Mouse (Mus musculus): ENCODE data around the gene Cep19.
"Not testable (repeated sequence)": the region's sequence is repeated elsewhere in the genome, so short reads cannot be mapped to it uniquely, and the experiment has no call there.

Cep19 gene

DNA sequence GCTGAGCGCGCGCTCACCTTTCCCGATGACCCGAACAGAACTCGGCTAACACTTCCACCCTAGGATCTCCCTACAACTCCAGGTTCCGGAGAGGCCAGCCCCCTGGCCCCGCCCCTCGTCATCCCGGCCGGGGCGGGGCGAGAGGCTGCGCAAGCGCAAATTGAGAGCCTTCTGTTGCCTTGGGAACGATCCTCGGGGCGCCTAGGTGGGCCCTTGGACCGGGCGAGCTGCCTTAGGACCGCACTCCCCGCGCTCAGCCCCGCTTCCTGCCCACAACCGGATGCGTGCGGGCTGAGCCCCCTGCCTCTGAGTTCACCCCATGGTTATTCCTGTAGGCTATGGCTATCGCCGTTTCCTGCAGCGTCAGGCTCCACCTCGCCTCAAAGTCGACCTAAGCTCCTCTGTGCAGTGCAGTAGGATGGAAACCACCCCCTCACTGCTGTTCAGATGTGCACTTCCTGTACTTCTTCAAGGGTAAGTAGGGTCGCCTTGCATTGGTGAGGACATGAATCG lies at the start of gene Cep19, which contains the start of gene Pigx:
Gene Cep19, plus strand, starts transcription at position 163 of the 513 bp plus-strand sequence.
Gene Pigx, minus strand, starts transcription at position 103 of the 513 bp plus-strand sequence.
- peak; percentile 97 for DNase-seq (ENCODE audit: inconsistent ontology term)

DNA sequence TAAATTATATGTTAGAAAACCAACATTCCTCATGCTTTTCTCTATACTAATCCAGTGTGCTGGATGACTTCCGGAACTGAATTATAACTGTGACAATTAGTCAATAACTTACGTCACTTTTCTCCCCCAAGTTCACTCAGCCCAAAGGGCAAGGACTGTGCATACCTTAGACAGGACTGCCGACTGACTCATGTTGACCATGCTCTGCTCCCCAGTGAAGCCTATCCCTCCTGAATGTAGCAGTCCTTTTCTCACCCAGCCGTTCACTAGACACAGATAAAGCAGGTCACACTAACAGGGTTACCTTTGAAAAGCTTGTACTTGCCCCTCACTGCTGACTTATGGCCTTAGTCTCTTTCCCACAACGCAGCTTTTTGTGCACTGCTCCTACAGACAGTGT lies 40.8 kb upstream of the Cep19 start:
- DNase-seq (ENCODE audit: inconsistent ontology term) = no peak

DNA sequence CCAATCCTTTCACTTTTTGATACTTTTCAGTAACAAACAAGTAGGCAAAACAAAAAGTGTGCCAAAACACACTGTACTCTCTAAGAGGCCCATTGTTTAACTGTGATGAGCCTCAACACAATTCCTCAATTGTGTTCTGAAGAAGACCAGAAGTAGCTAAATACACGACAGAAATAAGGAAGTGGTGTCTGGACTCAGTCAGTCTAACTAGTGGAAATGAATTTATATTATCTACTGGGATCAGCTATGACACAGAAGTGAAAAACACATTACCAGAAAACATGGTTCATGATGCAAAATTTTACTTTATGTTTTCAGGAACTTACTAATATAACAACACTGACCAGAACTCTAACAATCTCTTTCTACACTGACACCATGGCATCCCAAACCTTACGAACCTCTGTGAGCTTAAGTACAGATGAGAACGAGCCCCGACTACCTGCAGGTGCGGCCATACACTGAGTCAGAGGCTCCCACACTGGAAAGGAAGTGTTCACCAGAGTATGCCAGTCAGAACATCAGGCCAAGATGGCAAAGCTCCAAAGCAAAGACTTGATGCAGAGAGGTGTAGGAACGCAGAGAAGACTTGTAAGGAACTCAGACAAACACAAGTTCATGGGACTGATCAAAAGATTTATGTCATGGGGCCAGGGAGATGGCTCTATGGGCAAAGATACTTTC lies 39.6 kb upstream of the Cep19 start:
- DNase-seq (ENCODE audit: inconsistent ontology term) = peak; percentile 17

DNA sequence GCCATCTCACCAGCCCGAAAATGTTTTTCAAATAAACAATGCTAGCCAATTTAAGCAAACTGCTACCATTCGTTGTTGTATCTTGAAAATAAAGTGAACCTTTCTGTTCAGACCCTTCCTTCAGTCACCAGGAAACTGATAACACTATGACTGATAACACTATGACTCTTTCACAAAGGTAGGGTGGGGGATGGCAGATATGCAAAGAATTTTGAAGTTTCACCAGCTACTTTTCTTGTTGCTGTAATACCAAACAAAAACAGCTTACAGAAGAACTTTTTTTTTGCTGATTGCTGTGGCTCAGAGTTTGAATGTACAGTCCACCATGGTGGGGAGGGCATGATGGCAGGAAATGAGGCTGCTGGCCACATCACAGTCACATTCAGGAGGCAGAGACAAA lies 37.4 kb upstream of the Cep19 start:
- DNase-seq (ENCODE audit: inconsistent ontology term) = no peak

DNA sequence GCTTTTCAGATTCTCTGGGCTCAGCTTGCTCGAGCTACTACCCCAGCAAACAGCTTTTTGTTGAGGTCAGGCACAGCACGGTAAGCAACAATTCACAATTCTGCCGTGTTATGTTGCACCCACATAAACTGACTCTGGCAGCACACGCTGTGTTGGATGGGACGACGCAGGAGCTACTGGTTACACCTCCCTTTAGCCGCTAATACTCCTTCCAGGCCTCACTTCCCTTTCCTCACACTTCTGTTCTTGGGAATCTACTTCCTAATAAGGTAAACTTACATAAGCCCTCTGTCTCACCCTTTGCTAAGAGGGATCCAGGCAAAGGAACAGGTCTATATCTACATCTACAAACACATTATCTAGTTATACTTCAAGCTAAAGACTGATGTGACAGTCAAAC lies 35.7 kb upstream of the Cep19 start:
- no peak for DNase-seq (ENCODE audit: inconsistent ontology term)

DNA sequence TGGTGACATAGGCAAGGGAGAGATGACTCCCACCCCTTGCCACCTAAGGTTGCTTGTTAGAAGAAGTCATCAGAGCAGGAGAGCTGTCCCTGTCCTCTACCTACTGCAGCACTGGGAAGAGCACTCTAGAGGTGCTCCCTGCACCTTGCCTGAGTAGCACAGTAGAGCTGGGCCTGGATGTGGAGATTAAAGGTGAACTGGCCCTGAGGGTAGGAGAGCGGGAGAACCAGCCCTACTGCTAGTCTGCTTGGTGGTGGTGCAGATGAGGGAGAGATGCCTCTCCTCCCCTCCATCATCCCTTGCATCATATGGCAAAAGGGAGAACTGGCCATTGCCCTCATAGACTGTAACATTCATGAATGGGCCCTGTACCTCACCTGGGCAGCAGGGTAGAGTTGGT lies 32.7 kb upstream of the Cep19 start:
- no peak for DNase-seq (ENCODE audit: inconsistent ontology term)

DNA sequence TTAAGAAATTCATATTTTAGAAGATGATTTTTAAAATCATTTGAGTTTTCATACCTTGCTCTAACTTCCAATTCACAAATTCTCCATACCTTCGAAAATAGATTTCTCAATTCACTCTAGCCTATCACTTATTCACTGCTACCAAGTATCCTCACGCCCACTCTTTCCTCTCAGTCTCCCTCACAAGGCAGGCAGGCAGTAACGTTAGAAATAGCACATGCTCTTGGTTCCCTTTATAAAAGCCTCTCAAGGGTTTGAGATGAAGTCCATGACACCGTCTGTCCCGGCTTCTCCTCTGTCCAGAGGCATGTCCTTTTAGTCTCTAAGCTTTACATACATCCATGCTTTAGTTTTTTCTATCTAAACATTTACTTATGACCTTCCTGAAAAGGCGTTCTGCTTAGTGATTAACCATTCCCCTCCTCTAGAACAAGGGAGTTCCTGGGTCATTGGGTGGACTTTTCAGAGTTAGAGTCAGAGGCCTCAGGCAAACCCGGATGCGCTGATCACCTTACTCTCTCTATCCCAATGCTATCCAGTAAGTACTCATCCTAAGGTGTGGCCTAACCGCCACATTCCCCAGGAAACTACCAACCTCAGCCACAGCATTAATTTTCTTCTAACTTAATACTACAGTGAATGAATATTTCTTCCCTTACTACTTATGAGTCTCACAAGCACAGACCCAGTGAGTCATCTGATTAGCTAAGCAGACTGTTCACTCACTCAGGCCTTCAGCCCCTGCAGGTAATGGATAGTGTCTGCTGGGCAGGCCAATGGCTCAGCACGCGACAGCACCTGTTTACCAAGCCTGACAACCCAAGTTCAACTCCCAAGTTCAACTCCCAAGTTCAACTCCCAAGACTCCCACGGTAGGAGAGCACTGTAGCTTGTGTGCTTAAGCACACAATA lies 31.0 kb upstream of the Cep19 start:
- DNase-seq (ENCODE audit: inconsistent ontology term) = no peak

DNA sequence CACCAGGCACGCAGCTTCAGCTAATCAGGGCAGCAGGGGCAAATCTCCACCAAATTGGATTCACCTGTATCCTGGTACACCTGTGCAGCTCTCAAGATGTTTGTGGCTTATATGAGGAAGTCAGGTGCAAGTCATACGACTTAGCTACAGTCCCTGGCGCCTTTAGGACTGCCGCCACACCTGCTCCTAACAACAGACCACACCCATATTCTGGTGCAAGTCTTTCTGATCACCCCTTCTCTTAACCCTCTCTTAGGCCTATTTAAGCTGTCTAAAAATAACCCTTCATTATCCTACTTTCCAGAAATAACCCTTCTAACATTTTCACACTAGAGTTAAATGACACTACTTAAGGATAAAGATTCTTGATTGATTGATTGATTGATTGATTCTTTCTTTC lies 29.5 kb upstream of the Cep19 start:
- DNase-seq (ENCODE audit: inconsistent ontology term) = not testable (repeated sequence)

DNA sequence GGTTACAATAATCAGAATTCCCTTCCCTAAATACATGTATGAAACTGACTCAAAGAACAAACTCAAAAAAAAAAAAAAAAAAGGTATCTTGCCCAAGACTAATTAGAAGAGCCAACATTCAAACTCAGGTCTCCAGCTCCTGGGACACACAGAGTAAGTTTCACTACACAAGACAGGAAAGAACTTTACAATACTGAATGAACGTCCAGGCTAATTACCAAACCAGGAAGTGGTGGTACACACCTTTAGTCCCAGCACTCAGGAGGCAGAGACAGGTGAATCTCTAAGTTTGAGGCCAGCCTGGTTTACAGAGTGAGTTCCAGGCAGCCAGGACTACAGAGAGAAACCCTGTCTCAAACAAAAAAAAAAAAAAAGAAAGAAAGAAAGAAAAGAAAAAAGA lies 23.8 kb upstream of the Cep19 start:
- DNase-seq (ENCODE audit: inconsistent ontology term) = no peak

DNA sequence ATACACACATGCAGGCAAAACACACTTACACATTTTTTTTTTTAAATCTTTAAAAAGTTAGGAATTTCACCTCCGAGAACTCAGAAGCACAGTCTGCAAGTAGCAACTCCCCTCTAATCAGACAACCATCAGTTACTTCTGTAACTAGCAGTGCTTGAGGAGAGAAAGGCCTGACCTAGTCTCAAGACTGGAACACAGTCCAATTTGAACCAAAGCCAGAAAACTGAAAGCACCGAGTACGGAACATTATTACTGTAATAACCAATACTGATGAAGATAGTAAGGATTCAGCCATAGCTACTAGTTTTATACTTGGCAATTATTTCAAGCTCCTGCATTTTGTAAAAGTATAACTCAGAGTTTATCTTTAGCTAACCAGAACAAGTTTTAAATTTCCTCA lies 23.2 kb upstream of the Cep19 start:
- DNase-seq (ENCODE audit: inconsistent ontology term) = no peak

DNA sequence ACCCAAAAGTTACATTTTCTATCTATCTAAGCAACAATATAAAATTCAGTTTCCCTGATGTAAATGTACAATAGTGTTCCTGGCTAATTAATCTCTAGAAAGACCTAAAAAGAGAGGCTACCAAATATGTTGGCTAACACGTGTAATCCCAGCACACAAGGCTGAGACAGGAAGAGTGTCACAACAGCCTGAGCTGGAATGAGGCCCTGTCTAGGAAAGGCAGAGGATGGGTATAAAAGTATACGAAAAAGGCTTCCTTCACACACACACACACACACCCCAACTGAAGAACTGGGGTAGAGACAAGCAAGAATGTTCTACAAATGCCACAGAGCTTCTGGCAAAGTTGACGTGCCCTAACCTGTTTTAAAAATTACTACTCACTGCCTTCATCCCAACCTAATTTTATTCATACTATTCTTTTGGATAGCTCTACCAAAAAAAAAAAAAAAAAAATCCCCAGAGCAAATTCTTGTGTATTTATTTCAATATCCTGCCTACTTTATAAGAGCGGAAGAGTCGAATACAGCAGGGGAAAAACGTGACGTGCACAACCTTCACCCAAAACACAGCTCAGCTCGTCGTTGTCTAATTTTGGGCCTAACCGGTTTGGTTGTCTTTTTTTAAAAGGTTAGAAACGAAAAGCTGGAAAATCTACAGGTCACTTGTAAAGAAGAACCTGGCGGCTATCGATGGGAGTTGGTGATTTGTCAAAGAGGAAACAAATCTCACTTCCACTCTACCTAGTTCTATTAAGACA lies 21.8 kb upstream of the Cep19 start:
- DNase-seq (ENCODE audit: inconsistent ontology term) = peak; percentile 10

DNA sequence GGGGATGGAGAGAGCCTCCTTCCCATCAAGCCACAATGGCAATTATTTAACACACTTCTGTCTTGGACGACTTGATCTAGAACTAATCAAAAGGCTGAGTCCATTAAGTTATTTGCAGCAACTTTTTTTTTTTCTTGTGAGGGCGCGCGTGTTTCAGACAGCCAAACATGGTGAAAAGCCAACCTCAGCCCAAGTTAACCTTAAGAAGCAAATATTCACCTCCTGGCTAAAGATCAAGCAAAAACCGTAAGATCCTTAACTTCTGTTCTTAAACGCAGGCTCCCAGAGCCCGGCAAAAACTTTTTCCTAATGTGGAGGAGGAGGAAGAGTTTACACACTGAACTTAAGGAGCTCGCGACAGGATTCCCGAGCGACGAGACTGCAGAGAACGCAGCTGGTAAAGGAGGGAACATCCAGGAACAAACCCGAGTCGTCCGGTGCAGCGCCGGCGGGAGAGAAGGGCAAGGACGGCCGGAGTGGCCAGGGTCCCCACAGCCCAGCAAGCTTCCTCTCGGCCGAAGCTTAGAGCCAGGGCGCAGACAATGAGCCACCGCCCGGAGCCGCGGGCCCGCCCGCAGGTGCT lies 21.1 kb upstream of the Cep19 start:
- DNase-seq (ENCODE audit: inconsistent ontology term) = peak; percentile 66

DNA sequence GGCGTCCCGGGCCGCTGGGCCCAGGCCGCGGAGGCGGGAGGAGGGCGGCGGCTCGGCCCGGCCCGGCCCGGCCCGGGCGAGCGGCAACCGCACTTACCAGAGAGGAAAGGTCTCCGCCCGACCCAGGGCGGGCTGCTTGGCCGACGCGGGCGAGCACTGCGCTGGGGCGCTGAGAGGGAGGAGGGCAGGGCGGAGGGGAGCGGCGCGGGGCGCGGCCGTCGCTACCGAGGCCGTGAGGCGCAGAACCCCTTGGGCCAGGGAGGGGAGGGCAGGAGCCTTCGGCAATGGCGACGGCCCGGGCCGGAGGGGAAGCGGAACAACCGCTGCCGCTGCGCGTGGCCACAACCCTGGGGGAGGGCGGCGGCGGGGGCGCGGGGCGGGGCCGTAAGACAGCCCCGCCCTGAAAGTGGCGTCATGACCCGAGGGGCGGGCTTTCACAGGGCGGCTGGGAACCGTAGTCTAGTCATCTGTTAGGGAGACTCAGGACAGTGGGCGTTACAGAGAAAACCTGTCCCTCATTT lies 20.5 kb upstream of the Cep19 start, which contains the start of gene Pak2:
Gene Pak2, minus strand, starts transcription at position 352 of the 521 bp plus-strand sequence.
- peak; percentile 93 for DNase-seq (ENCODE audit: inconsistent ontology term)

DNA sequence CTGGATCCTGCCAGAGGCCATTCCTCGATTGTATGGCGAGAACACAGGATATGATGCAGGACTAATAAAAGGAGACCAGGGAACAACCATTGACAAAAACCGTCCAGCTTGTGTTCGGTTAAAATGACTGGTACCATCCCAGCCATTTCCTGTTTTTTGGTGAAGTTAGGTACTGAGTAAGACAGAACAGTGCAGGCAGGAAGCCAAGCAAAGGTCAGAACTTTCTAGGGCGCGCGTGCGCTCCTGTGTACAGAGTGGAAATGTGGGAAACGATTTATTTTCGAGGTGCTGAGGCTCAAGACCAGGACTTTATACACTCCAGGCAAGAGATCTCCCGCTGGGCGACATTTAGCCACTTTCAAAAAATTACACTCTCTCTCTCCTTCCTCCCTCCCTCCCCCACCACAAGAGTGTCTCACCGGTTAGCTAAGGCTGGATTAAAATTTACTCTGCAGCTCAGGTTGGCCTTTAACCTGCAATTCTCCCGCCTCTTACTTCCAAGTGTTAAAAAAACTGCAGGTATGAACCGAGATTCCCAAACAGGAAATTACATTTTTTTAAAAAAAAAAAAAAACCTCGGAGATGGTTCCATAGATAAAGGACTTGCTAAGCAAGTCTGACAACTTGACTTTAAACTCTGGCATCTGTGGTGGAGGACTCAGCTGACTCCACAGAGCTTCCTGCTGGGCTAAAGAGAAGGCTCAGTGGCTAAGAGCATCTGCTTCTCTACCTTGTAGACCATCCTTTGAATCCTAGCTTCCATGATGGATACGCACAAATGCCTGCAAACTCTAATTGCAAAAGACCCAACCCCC lies 11.8 kb upstream of the Cep19 start:
- DNase-seq (ENCODE audit: inconsistent ontology term) = no peak

DNA sequence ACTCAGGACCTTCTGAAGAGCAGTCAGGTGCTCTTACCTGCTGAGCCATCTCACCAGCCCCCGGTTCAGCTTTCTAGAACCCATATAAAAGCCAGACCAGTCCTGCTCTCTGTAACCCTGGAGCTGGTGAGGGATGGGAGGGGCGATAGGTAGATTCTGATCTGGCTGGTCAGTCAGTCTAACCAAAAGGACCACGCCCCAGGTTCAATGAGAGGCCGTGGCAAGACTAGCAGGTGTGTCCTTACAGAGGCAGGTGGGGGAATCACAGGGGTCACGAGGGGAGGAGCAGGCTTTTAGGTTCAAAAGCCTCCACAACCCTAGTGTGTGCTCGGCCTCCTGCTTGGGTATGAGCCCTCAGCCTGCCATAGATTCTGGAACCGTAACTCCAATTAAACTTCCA lies 8.1 kb upstream of the Cep19 start:
- no peak for DNase-seq (ENCODE audit: inconsistent ontology term)

DNA sequence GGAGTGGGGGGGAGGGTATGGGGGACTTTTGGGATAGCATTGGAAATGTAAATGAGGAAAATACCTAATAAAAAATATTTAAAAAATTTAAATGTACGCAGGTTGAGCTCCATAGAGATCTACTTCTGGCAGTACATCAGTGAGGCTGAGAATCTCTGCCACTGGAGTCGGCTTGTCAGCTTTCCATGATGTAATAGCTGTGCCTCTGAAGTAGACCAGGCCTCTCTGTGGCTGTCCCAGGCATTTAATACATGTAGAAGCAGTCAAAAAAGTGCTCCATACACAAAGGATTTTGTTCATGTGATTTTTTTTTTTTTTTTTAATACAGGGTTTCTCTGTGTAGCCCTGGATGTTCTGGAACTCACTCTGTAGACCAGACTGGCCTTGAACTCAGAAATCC lies 1.8 kb upstream of the Cep19 start:
- not testable (repeated sequence) for DNase-seq (ENCODE audit: inconsistent ontology term)

DNA sequence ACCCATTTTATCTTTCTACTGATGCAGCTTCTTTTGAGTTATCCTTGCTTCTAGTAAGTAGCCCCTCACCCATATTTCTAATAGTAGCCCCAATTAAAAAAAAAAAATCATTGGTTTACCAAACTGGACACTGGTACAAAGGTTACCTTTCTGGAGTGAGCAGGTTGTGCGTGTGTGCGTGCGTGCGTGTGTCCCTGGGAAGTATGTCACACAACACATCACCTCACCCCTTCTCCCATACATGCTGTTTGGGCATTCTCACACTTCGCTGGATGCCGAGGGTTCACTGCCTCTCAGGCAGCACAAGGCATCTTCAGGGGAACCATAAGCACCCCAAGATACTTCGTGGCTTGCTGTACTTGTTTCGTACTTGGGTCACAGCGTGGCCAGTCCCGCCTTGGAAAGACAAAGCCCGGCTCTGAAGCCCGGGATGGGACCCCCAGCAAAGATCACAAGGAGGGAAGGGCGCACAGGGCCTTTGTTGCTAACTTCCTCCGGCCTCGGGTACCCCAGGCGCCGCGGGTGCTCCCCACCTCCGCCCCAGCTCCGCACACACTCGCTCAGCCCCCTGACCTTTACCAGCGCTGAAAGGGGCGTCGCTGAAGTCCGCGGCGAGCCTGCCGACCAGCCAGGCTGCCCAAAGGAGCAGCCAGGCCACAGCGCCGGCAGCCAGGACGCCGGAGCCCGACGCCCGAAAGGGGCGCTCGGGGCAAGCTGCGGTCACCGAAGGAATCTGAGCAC lies 533 bp upstream of the Cep19 start:
- no peak for DNase-seq (ENCODE audit: inconsistent ontology term)

DNA sequence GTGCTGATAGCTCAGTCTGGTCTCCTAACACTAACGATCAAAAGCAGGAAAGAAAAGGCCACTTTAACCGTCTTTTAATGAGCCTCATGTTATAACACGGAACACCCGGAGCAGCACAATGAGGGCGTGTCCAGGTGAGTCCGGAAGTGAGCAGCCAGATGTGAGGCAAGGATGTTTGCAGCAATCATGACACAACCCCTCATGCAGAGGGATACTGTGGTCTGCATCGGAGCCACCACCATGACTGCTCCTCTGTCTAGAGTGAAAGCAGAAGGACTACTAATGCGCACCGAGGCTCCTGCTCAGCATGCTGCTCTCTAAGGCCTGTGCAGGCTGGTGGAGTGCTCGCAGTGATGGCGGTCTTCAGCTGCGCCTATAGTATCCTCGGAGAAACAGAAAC lies 2.7 kb downstream of the Cep19 start:
- no peak for DNase-seq (ENCODE audit: inconsistent ontology term)

DNA sequence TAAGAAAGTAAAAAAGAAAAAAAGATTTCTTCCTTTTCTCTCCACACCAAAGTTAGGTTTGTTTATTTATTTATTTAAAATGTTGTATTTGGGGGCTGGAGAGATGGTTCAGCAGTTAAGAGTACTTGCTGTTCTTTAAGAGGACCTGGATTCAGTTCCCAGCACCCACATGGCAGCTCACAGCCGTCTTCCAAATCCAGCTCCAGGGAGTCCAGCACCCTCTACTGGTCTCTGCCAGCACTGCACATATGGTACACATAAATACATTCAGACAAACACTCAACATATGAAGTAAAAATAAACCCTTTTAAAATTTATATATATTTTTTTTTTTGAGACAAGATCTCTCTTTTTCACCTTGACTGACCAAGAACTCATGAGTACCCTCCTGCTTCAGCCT lies 6.1 kb downstream of the Cep19 start:
- no peak for DNase-seq (ENCODE audit: inconsistent ontology term)
